Mouse (Mus musculus) 3134 (cell line): ENCODE data around the gene Trak2.
"Not testable (repeated sequence)": the region's sequence is repeated elsewhere in the genome, so short reads cannot be mapped to it uniquely, and the experiment has no call there.

Experiments used
- DNase-seq: peaks from one replicate; pipeline ENCODE4 v3.0.0-alpha.2; 2011; ENCODE audit warnings: low spot score; ENCODE audit not compliant: insufficient read length; ENCODE audit errors: extremely low read depth

Gene Trak2

DNA sequence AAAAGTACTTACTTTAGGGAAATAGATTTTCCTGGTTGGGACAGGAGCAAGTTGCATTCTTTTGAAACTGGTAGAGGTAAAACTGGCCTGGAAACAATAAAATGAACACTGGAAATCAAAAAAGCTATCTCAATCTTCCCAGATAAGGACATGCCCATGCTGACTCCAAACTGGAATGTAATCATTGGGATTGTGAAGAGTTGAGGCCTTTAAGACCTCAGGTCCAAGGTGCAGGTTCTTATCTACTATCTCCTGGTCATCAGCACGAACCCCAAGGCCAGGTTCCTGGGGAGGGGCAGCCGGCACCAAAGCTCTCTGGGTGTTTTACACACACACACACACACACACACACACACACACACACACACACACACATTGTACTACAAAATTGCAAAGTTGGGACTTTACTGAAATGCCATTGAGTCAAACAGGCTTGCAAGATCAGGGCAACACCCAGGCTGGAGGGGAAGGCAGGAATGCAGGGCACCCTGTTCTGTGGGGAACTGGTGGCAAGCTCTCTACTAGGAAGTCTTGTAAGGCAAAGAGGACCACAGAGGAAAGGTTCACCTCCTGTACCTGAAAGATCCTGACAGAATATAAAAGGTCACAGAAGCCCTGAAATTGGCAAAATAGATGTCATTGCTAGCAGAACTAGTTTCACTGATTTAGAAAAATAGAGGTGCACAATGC, 81.6 kb downstream of the Trak2 start:
- not testable (repeated sequence) for DNase-seq

DNA sequence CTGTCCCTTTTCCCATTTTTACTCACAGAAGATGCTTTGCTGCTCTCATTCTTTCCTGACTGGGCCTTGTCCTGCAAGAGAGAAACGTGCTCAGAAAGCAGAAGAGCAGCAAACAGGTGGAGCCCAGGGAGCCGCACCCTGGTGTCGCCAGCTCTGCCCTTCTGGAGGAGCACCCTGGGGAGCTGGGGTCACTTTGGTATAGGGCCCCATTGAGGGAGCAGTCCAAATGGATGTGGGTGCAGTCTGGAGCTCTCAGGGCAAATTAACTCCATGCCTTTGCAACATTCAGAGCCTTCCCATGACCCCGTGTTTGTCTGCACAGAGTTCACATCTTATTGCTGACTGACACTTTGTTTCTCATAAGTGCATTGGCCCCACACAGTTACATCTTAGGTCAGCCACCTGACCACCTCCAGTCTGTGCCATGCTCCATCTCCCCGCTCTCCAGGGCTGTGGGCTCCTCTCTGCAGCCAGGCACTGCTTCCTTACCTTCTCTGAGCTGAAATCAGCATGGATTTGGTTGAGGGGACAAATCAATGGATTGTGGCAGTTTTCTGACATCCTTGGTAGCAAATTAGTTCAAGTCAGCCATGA, 82.4 kb downstream of the Trak2 start:
- DNase-seq = not testable (repeated sequence)

DNA sequence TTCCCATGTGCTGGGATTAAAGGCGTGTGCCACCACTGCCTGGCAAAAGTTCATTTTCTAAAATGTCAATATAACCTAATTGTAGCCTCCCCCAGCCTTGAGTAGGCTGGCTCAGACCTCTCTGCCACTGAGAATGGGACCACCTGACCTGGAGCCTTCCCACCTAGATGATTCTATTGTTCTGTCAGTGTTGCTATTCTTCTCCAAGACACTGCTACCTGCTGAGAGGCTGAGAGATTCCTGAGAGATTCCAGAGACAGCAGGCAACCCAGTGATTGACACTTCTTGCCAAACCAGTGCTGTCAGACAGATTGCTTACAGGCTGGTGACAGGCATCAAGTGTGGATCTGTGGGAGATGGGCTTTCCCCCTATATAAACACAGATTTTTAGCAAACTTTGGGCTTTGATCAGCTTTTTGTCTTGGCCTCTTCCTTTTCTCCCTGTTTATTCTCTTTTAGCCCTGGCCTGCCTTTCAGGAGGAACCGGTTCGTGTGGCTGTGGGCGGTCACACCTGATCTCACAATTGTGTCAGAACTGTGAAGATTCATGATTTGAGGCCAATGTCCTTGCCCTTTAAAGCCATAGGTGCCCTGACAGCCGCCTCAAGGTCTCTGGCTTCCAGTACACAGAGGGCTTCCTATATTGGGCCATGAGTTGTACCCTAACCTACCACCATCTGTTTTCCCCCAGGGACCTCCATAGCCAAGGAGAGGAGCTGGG, 83.2 kb downstream of the Trak2 start:
- DNase-seq = no peak

DNA sequence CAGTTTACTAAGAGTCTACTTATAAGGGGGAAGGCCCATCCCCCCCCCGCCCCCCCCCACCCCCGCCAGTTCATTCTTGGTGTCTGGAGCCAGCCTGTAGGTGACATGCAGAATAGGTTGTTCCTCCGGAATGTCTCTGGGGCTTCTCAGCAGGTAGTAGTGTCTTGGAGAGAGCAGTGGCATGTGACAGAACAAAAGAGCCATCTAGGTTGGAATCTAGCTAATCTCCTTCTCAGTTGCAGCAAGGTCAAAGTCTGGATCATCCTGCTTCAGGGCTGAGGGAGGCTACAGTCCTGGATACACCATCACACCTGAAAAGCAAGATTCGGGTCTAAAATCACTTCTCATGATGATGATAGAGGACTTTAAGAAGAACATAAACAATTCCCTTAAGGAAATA, 87.6 kb downstream of the Trak2 start:
- DNase-seq = no peak

DNA sequence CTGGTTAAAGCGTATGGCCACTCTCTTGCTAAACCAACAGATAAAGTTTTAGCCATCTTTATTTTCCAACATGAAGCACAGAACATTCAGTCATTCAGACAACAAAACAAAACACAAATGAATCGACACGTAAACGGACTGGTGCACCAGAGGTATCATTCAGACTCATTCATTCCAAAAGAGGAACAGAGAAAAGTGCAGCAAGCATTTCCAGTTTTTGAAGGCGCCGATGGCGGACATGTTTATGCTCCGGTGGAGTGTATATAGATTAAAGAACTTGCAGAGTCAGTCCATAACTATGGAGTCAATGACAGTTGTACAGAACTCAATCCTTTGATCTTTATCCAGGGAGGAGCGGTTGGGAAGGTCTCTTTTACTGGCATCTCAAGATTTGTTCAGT, 90.0 kb downstream of the Trak2 start:
- DNase-seq = not testable (repeated sequence)

DNA sequence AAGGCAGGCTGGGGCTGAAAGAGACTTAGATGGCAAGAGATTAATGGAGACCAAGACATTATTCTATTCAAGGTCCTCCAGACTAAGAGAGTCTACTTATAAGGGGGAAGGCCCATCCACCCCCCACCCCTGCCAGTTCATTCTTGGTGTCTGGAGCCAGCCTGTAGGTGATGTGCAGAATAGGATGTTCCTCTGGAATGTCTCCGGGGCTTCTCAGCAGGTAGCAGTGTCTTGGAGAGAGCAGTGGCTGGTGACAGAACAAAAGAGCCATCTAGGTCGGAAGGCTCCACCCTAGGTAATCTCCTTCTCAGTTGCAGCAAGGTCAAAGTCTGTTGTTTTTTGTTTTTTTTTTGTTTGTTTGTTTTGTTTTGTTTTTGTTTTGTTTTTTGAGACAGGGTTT, 93.9 kb downstream of the Trak2 start:
- DNase-seq = not testable (repeated sequence)

DNA sequence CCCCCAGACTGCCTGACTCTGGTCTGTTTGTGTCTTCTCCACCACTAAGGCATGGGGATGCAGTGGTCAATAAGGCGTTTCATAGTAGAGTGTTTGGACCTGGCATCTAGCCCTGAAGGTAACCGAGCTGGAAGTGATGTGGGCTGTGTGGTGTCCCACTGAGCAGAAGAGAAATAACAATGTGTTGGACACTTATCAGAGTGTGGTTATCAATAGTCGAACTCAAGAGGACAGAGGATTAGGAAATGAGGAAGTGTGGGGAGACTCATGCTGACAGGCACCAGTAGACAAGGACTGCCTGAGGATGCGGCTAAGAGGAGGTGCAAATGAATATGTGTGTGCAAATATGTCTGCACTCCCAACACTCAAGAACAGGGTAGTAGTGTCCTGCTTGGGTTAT, 96.7 kb downstream of the Trak2 start:
- DNase-seq = not testable (repeated sequence)

DNA sequence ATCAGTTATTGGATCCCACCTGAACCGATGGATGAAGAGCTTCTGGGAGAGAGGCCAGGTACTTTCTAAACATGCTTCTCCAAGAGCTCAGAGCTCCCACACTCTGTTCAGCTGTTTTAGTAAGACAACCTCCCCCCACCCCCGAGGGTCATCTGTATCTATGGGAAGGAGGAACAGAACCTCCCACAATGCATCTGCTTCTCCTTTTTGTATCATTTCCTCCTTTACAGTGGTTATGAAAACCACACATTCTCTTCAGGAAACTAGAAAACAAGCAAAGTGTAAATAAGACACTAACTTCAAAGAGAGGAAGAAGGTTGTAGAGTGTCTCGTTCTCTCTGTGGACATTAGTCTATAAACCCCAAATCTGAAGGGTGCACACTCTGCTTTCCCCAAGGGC, 112.6 kb downstream of the Trak2 start:
- not testable (repeated sequence) for DNase-seq

DNA sequence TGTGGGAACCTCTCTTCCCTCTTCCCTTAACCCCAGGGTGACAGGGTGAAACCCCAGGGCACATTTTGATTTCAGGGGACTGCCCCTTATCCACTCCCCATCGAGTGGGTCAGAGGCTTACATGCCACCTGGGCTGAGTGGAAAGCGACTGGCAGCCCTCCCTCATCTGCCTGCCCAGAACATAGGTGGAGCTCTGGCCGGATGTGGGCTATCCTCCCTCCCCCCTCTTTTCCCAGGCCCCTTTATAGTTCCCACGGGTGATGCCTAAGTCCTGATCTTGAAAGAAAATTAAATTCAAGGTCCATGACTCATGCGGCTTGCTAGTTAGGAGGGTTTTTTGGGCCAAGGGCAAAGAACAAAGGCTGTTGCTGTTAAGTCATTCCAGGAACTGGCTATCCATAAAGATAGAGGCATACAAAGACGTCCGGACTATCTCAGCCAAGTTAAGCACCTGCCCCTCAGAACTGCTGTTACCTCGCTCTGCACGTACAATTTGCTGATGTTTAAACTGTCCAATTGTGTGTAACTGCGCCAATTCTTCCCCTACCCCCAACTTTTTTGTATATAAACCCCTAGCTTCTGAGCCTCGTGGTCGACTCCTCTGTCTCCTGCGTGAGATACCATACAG, 113.4 kb downstream of the Trak2 start:
- DNase-seq = peak; percentile 58

DNA sequence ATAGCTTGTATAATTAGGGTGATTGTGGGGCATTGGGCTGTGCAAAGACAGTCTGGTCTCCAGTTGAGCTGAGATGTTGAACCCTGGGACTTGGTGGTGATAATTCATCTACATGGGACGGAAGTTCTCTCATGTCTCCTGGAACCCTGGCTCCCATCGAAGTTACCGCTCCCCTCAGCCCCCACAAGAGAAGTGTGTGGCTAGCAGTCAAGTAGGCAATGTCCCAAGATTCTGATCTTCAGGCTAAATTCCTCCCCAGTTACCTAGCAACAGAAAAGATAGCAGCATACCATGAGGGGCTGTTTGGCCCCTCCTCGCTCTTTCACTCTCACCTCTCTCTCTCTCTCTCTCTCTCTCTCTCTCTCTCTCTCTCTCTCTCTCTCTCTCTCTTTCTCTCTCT, 114.1 kb downstream of the Trak2 start:
- DNase-seq = not testable (repeated sequence)

DNA sequence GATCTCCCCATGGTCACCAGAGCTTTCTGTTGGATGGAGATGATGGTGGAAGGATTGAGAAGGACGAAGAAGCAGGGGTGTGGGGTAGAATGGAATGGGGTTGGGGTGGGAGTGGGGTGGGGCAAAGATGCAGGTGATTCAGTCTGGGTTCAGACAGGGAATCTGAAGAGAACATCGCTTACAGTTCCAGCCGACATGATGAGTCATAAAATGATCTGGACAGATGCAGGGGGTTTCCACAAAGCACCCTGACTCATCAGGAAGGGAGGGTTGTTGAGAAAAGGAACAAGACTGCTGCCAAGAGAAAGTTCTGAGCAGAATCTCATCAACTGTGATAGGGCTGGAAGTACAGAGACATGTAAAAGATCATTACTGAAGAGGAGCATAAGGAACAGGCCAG, 116.4 kb downstream of the Trak2 start:
- not testable (repeated sequence) for DNase-seq
